Mouse (Mus musculus) kidney, postnatal 25 days (tissue): ENCODE results near the gene Mafb.

ENCODE experiments used
- DNase-seq, 2 experiments: peaks; one replicate each; pipeline ENCODE4 v3.0.0; 2021; ENCODE audit warnings: mixed read lengths in 2 of 2

Mafb gene

GRCm38 (mm10) chr2:160366980-160367338, at the start of gene Mafb:
Gene Mafb, minus strand, starts transcription at chr2:160367065.
- peak; percentile 95 to 97 for DNase-seq

- DNase-seq = no peak
Measured at GRCm38 (mm10) chr2:160415161-160415560, 48.3 kb upstream of the Mafb start.

GRCm38 (mm10) chr2:160414736-160415135, 47.9 kb upstream of the Mafb start:
- no peak for DNase-seq

DNA sequence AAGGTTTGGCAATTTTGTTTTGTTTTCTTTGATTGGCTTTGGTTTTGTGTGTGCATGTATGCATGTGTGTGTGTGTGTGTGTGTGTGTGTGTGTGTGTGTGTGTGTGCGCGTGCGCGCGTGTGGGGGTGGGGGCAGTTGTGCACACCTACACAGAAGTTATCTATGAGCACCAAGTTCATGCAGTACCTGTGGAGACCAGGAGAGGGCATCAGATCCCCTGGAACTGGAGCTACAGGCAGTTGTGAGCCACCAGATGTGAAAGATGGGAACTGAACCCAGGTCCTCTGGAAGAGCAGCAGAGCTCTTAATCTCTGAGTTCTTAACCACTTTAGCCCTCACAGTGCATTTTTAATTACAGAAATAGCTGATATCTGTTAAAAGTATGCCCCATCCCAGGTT, 47.1 kb upstream of the Mafb start:
- peak in 1 of 2 experiments; percentile 38 for DNase-seq

GRCm38 (mm10) chr2:160413055-160413454, 46.2 kb upstream of the Mafb start:
- DNase-seq = peak in 1 of 2 experiments; percentile 35

DNA sequence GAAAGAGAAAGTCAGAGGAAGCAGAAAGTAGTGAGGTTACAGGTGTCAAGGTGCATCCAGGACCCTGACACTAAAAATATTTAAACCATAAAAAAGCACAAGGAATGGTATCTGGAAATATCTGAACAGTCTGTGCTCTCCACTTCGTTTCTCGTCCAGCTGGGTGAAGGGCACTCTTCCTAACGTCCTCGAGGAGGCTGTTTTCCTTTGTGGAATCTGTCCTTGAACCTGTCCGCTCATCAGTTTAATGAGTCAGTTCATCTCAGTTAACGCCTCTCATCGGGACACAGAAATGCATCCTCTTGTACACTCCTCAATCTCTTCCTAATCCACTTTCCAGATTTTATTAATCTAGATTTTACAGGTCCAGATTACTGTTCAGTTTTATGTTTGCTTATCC, 44.6 kb upstream of the Mafb start:
- DNase-seq = no peak

DNA sequence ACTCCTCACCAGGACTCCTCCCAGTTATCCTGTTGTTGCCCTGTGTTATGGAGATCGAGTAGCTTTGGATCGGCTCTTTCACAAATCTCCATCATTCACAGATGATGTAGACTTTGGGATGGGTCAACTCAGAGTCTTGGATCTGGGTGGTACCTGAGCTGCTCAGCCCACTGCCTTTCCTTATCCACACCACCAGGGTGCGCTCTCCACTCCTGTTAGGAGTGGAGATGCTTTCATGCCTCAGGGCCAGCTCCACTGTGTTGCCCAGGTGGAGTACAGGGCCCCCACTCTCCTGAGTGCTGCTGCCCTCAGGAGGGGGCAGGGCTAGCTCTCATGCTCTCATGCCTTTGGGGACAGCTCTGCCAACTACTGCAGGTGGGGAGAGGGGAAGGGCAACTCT, 40.9 kb upstream of the Mafb start:
- DNase-seq = no peak

DNA sequence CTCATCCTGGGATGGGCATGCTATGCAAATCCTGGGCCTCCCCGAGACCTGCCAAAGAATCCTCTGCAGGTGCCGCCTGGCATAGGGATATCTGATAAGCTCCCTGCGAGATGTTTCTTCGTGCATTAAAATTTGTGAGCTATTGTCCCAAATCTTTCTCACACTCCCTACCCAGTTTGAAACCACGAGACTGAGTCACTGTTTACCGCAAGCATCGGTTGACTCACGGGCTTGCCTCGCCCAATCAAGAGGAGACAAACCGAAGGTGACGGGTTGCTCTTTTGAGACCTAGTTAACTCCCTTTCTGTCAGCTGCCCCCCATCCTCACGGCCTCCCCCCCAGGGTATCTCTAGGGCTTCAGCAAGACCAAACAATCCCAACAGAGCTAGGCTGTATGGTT, 30.9 kb upstream of the Mafb start:
- no peak for DNase-seq

DNA sequence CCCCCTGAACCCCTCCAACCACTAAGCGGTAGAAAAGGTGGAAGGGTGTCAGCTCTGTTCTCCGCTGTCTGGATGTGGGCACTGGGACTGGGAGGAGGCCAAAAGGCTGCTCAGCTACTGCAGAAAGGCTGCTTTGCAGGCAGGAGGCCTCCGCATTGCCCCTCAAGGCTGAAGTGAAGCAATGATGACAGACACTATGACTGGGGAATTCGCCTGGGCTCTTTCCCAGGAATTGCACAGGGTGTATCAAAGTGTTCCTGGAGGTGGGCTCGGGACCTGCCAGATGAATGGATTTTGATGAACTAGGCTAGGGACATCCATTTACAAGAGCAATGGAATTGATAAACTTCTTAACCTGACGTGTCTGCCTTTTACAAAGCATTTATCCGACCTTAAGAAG, 27.9 kb upstream of the Mafb start:
- no peak for DNase-seq

DNA sequence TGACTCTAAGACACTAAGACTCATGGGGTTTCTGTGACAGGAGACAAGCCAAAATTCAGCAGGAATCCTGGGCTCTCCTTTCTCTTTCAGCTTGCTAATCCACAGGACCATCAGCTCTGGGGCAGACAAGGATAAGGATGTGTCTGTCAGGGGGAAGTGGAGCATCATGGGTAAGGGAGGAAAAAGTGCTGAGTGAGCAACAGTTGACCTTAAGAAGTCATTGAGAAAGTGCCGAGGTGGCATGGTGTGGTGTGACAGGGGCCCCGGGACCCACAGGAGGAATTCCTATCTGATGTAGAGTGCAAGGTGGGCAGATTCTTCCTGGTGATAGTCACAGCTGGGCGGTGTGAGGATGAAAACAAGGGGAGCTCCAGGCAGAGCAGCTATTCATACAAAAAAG, 25.8 kb upstream of the Mafb start:
- DNase-seq = no peak

GRCm38 (mm10) chr2:160388596-160388995, 21.7 kb upstream of the Mafb start:
- no peak for DNase-seq

DNA sequence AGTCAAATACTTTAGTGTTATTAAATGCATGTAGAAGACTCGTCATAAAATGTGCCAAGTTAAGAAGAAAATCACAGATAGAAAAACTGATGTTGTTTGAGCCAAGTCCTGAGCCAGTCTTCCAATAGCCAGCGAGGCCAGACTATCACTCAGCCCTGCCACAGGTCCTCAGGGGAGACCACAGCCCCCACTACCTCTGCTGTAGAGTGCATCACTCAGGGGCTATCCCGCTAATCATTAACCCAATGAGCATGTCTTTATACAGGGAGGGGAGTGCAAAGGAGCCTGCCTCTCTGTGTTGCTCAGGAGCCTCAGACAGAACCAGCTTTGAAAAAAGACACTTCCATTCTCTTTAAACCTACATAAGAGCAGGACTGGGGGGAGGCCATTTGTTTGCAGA, 16.6 kb upstream of the Mafb start:
- DNase-seq = no peak

GRCm38 (mm10) chr2:160378271-160378670, 11.4 kb upstream of the Mafb start:
- DNase-seq = peak in 1 of 2 experiments; percentile 81

- peak in 1 of 2 experiments; percentile 23 for DNase-seq
Measured at GRCm38 (mm10) chr2:160376236-160376635, 9.4 kb upstream of the Mafb start.

DNA sequence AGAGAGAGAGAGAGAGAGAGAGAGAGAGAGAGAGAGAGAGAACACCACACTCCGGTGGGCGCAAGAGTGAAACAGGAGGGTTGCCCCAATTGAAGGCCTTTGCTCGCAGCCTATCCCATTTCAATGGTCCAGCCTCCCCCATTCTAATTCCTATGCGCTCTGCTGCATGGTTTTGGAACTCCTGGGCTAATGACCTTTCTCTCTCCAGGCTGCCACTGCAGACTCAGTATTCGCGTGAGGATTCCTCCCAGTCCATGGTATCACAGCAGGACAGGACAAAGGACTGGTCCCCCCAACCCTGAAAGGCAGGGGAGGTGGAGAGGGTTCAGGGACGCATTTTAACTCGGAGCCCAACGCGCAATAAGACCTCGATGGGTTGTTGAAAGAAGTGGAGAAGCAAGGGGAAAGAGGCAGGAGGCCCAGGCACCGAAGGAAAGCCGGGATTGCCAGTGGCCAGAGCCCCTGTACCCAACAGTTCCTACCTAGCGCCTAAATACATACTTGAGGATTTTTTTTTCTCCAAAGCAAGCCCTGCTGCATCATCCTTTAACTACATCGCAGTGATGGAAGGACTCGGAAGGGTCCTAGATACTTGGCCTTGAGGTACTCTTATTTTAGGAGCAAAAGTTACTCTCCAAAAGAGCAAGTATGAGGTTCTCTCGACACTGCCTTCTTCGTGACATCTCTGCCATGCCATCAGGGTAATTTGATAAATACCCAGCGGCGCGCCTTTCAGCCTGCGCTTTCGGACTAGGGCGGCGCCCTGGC, 3.0 kb upstream of the Mafb start:
- DNase-seq = peak in 1 of 2 experiments; percentile 7

DNA sequence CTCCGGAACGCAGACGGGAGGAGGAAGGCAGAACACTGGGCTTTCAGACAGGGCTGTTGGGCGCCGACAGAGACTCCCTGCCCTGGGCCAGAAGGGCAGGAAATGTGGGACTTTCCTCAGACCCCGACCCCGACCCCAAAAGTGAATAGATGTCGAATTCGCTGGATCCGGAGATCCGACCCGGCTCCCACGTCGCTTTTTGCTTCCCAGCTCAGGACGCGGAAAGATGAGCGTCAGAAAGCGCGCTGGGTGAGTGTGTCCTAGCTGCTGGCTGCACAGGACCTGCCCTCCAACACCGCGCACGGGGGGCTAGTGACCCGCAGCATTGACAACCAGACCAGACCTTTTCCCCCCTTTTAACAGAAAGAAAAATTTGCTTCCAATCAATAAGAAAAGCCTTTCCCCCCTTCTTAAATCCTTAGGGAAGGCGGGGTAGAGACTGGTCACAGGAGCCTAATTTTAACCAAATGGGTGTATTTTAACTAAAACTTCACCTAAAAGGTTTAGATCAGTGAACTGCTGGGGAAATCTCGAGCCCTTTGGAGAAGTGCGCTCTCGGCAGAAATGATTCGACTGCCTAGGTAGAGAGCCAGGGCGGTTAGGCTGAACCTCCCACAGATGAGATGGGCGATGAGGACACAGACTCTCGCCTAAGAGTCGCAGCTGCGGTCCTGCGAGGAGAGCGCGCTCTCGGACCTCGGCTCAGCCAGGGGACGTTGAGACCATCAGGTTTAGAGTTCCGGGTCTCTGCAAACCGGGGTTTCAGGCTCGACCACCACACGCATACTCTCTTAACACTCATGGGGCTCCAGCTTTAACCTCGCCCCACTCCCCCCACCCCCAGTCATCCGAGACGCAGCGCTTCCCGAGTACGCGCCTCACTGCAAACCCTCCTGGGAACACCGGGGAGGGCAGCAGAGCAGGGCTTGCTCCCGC, 1.8 kb upstream of the Mafb start:
- peak in 1 of 2 experiments; percentile 31 for DNase-seq

GRCm38 (mm10) chr2:160367448-160368208, 763 bp upstream of the Mafb start:
- peak; percentile 88 to 93 for DNase-seq

- DNase-seq = peak in 1 of 2 experiments; percentile 49
Measured at GRCm38 (mm10) chr2:160366111-160366979, 520 bp downstream of the Mafb start.

DNA sequence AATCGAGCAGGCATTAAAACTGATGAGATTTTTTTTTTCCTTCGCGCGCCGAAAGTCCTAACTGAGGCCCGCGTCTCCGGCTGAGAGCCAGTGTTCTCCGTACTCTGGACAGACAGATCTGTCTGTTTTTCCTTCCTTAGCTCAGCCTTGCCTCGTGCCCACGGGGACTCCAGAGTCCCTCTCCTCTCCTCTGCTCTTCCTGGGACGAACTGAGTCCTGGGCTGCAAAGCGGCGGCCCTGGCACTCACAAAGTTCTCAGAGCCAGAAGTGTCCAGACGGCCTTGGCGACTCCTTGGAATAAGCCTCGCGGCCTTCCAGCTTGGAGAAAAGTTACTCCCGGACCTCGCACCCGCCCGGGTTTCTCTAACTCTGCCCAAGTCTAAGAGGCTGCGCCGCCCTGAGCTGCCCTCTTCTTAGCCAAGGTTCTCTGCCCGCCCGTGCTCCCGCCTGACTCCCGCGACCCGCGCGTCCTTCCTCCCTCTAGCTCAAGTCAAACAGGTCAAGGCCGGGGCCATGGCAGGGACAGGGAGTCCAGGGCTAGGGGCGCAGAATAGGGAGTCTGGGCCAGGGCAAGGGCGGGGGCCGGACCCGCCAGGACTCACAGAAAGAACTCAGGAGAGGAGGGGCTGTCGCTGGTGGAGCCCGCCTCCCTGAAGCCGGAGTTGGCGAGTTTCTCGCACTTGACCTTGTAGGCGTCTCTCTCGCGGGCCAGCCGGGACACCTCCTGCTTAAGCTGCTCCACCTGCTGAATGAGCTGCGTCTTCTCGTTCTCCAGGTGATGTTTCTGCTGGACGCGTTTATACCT, 1.6 kb downstream of the Mafb start:
- DNase-seq = peak; percentile 50 to 83

DNA sequence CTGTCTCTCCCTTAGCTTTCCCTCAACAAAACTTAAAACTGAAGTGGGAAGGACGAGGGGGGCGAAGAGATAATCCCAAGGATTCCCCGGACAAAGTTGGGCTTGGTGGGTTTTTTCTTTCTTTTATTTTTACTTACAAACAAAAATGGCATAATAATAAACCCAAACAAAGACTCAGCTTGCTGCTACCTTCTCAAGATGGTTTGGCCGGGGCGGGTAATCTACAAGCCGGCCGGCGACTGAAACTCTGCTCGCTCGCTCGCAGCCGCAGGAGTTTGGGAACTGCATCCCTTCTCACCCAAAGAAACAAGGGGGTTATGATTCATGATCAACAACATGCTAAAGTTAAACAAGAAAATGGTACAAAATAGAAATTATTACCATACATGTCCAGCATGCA, 2.2 kb downstream of the Mafb start:
- no peak for DNase-seq

DNA sequence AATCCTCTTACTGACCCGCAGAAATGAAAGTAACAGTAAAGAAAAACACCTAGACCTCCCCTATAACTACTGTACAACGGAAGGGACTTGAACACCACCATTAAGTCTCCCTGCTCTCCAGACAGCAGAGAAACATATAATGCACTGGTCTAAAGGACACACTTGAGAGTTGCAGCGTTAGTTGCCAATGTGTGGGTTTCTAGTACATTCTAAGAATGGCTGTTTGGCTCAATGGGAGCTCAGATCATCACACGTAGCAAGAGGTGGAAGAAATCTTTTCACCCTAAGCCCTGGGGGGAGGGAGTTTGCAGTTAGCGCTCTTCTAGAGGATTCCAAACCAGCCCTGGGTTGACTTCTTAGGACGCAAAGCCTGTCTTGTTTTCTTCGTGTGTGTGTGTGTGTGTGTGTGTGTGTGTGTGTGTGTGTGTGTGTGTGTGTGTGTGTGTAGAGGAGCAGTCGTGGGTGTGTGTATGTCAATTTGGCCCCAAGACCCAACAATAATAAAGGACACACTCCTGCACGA, 2.7 kb downstream of the Mafb start:
- no peak for DNase-seq
